Mouse (Mus musculus) heart, postnatal 0 days (tissue): Measurements from ENCODE around the gene Efhd2.

Experiments used
- CTCF ChIP-seq: IDR thresholded peaks from 2 replicates; pipeline ENCODE4 v1.5.1; 2016; ENCODE audit warnings: antibody characterized with exemption, control low read depth, low read depth
- EP300 ChIP-seq: IDR thresholded peaks from 2 replicates; pipeline ENCODE4 v1.6.1; 2016; ENCODE audit warnings: antibody characterized with exemption, low read depth

GRCm38 (mm10) chr4:141831361-141831760 is 43.4 kb downstream of the Efhd2 start:
- TF ChIP-seq CTCF: no peak
- no peak for TF ChIP-seq EP300
